Mouse (Mus musculus) thymus, postnatal 0 days (tissue): ENCODE measurements at regions not wholly inside any gene's neighbourhood (a gene's known extent, or its start where the extent isn't known, plus 50 kb on each side); places are given as distances from the start of the nearest gene placed in this dataset.

Experiments used
- DNase-seq: peaks from one replicate; pipeline ENCODE4 v3.0.0-alpha.2; 2015; ENCODE audit warnings: low spot score

DNA sequence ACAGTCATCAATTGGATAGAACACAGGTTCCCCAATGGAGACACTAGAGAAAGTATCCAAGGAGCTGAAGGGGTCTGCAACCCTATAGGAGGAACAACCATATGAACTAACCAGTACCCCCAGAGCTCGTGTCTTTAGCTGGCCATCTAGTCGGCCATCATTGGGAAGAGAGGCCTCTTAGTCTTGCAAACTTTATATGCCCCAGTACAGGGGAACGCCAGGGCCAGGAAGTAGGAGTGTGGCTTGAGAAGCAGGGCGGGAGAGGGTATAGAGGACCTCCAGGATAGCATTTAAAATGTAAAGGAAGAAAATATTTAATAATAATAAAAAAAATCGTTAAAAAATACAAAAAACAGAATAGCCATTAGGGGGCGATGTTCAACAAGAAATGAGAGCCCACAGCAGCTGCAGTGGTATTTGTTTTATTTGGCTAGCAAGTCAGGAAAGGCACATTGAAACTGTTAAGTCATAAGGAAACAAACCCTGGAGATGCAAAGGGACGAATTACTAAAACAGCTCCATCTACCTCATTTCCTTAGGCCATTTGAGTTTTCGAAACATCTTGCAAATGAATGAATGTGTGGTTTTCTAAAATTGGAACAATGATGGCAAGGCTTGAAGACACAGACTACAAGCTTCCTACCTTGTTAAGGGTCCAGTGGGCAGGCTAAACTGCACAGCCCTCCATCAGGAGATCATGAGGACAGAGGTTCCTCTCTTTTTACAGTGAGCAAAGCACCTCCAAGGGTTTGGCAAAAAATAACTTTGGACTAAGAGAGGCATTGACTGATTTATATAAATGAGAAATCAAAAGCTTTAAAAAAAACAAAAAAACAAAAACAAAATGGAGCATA, 350.7 kb upstream of the Rasa1 start:
- DNase-seq, result peak; percentile 30

- DNase-seq, result no peak
Observed at GRCm38 (mm10) chr13:85629506-85630175, 340.7 kb upstream of the Rasa1 start.
